Mouse (Mus musculus) MEL (cell line): ENCODE results near the gene Mocs1.

Experiments
- ETS1 ChIP-seq: IDR thresholded peaks from 2 replicates; pipeline ENCODE4 v1.6.1; 2012; ENCODE audit warnings: low read depth, mild to moderate bottlenecking, inconsistent platforms, low read length, improper control_type of control experiment, moderate library complexity
- GATA1 ChIP-seq: IDR thresholded peaks from 2 replicates; pipeline ENCODE4 v1.6.1; 2011; ENCODE audit warnings: low read depth, low read length, improper control_type of control experiment
- HCFC1 ChIP-seq: IDR thresholded peaks from 2 replicates; pipeline ENCODE4 v1.6.1; 2012; ENCODE audit warnings: low read depth, mild to moderate bottlenecking, inconsistent platforms, low read length, improper control_type of control experiment, moderate library complexity
- MYC ChIP-seq: IDR thresholded peaks from 2 replicates; pipeline ENCODE4 v1.6.1; 2011; ENCODE audit warnings: low read depth, mild to moderate bottlenecking, low read length, improper control_type of control experiment, moderate library complexity
- POLR2A ChIP-seq, 2 experiments: IDR thresholded peaks; 2 replicates each; pipeline ENCODE4 v1.6.1; 2011 to 2012; ENCODE audit warnings: low read length in 2 of 2, mild to moderate bottlenecking in 2 of 2, control low read depth in 1 of 2, improper control_type of control experiment in 1 of 2, low read depth in 1 of 2, moderate library complexity in 1 of 2; ENCODE audit not compliant: control insufficient read depth in 1 of 2, insufficient read depth in 1 of 2, poor library complexity in 1 of 2
- RCOR1 ChIP-seq: IDR thresholded peaks from 2 replicates; pipeline ENCODE4 v1.6.1; 2012; ENCODE audit warnings: low read depth, mild to moderate bottlenecking, inconsistent platforms, low read length, improper control_type of control experiment
- ZMIZ1 ChIP-seq: IDR thresholded peaks from 2 replicates; pipeline ENCODE4 v1.6.1; 2012; ENCODE audit warnings: low read depth, mild to moderate bottlenecking, inconsistent platforms, low read length, improper control_type of control experiment, moderate library complexity

DNA sequence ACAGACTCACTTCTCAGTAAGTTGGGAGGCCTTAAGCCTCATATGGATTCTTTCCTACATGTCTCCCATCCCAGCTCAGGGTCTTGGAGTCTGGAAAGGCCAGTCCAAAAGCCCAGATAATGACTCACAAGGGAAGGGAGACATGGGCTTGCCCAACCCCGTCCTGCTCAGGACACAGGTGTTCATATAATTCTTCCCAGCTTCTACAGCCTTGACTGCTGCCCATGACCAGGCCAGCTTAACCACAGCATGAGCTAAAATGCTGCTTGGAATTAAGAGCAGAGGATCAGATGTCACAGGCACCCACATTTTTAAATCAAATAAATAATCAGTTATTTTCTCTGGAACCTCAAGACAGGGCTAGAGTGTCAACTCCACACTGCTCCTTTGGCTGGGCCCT is 47.0 kb downstream of the Mocs1 start:
- TF ChIP-seq HCFC1 = no peak
- no peak for TF ChIP-seq POLR2A (IDR thresholded peaks at IDR 0.05; ENCODE audit: control insufficient read depth in 1 of 2, insufficient read depth in 1 of 2, low read depth in 1 of 2, low read length in 2 of 2, poor library complexity in 1 of 2)
- no peak for TF ChIP-seq ZMIZ1
- no peak for TF ChIP-seq RCOR1
- TF ChIP-seq MYC = no peak
- TF ChIP-seq ETS1 = no peak
- no peak for TF ChIP-seq GATA1
